Mouse (Mus musculus) G1E (cell line): ENCODE results near the gene Cir1. TPM values are rescaled to one million over a fixed set of nuclear protein-coding genes. Genes with fewer than 3 reads are reported as not detected.

Experiments used
- ATAC-seq: 2 replicates; pipeline ENCODE4 v1.8.0; 2016; ENCODE audit warnings: mild to moderate bottlenecking; ENCODE audit not compliant: insufficient number of reproducible peaks, poor library complexity, low FRiP score, severe bottlenecking; ENCODE audit errors: extremely low read depth
- DNase-seq: peaks from one replicate; pipeline ENCODE4 v3.0.0; 2012; ENCODE audit warnings: low spot score
- H3K27me3 ChIP-seq: 2 replicates; pipeline ENCODE4 v1.6.1; 2012; ENCODE audit warnings: mild to moderate bottlenecking, low read length, inconsistent platforms; ENCODE audit not compliant: insufficient read depth
- H3K36me3 ChIP-seq: replicated peaks from 2 replicates; pipeline ENCODE3; 2012; ENCODE audit warnings: mild to moderate bottlenecking, inconsistent platforms
- H3K4me1 ChIP-seq: 2 replicates; pipeline ENCODE4 v1.6.1; 2012; ENCODE audit warnings: low read depth, low read length, inconsistent platforms, mixed read lengths; ENCODE audit not compliant: insufficient read depth
- H3K4me3 ChIP-seq: 2 replicates; pipeline ENCODE4 v1.5.1; 2012; ENCODE audit warnings: low read depth, mild to moderate bottlenecking, inconsistent platforms, low read length, moderate library complexity, mixed read lengths
- H3K9me3 ChIP-seq: replicated peaks from 2 replicates; pipeline ENCODE4 v1.6.1; 2012; ENCODE audit warnings: inconsistent platforms
- CTCF ChIP-seq: IDR thresholded peaks from 2 replicates; pipeline ENCODE4 v1.5.1; 2012; ENCODE audit warnings: low read depth, low read length, inconsistent platforms, mixed read lengths
- GATA1 ChIP-seq: IDR thresholded peaks from 2 replicates; pipeline ENCODE4 v1.6.1; 2012; ENCODE audit warnings: borderline replicate concordance, low read length, inconsistent platforms, mixed read lengths
- GATA2 ChIP-seq: IDR thresholded peaks from 2 replicates; pipeline ENCODE4 v1.6.1; 2012; ENCODE audit warnings: low read depth, low read length, inconsistent platforms, borderline replicate concordance
- POLR2AphosphoS5 ChIP-seq: IDR thresholded peaks from 2 replicates; pipeline ENCODE4 v1.6.1; 2012; ENCODE audit warnings: low read depth, low read length, inconsistent platforms; ENCODE audit not compliant: insufficient replicate concordance
- TAL1 ChIP-seq: conservative IDR thresholded peaks from 2 replicates; pipeline ENCODE4 v1.6.1; 2012; ENCODE audit warnings: low read depth, low read length, inconsistent platforms, mixed read lengths
- polyA plus RNA-seq: library from polyadenylated mRNA; stranded (reverse); fragments of >175 nt; gene quantifications from 2 replicates; pipeline ENCODE4 v1.2.3, GENCODE M21; 2012
- total RNA-seq, 2 experiments: library from RNA; stranded (forward) in 1 of 2; stranded (reverse) in 1 of 2; fragments of 200-1000 nt in 1 of 2; fragments of >200 nt in 1 of 2; fragmentation: Nextera tagmentation in 1 of 2; gene quantifications; 2 replicates each; pipeline ENCODE4 v1.2.3; 2014 to 2017

The Cir1 gene
- total RNA-seq (2014; fragmentation: Nextera tagmentation), result 24.4 and 27.2 TPM in 2 replicates
- 15.7 and 21.7 TPM in 2 replicates for total RNA-seq (2017)
- 11.9 and 12.8 TPM in 2 replicates for polyA plus RNA-seq

- Histone ChIP-seq H3K27me3 (no peaks in the 10 kb centered on the region), H3K4me3 (peak within 1 kb of the TSS; percentile 94), H3K4me1 (peaks cover 27% of the 10 kb centered on the region), H3K9me3 (no peaks in the 10 kb centered on the region), H3K36me3 (peaks cover 38% of the 10 kb centered on the region)
- ATAC-seq (peak; percentile 94), DNase-seq (peak; percentile 90)
- TF ChIP-seq GATA2 (no peak), TAL1 (no peak), POLR2AphosphoS5 (no peak), GATA1 (no peak), CTCF (no peak)
These were observed at the start of gene Cir1, which contains the start of gene Scrn3 for GRCm38 (mm10) chr2:73312152-73313116. Gene Cir1, minus strand, starts transcription at chr2:73312701. Gene Scrn3, plus strand, starts transcription at chr2:73312601.

- no peak for ATAC-seq
- Histone ChIP-seq H3K4me1 (peaks cover 6% of the 10 kb centered on the region), H3K4me3 (no peak overlapping the region), H3K36me3 (peaks cover 34% of the 10 kb centered on the region), H3K27me3 (no peaks in the 10 kb centered on the region), H3K9me3 (no peaks in the 10 kb centered on the region)
- no peak for DNase-seq
- no peak for TF ChIP-seq POLR2AphosphoS5
These were observed 48.0 kb upstream of the Cir1 start for GRCm38 (mm10) chr2:73360536-73360935.

GRCm38 (mm10) chr2:73359941-73360340, 47.4 kb upstream of the Cir1 start:
- Histone ChIP-seq H3K27me3 (no peaks in the 10 kb centered on the region), H3K9me3 (no peaks in the 10 kb centered on the region), H3K4me1 (peaks cover 6% of the 10 kb centered on the region), H3K36me3 (peaks cover 34% of the 10 kb centered on the region), H3K4me3 (no peak overlapping the region)
- DNase-seq (no peak), ATAC-seq (no peak)
- TF ChIP-seq POLR2AphosphoS5, result no peak

GRCm38 (mm10) chr2:73357004-73357403, 44.5 kb upstream of the Cir1 start:
- Histone ChIP-seq H3K27me3 (no peaks in the 10 kb centered on the region), H3K4me1 (peaks cover 6% of the 10 kb centered on the region), H3K4me3 (no peak overlapping the region), H3K9me3 (no peaks in the 10 kb centered on the region), H3K36me3 (peaks cover 44% of the 10 kb centered on the region)
- TF ChIP-seq GATA2 (no peak), TAL1 (no peak), POLR2AphosphoS5 (no peak), GATA1 (no peak), CTCF (no peak)
- ATAC-seq (no peak), DNase-seq (no peak)

GRCm38 (mm10) chr2:73351927-73352374, 39.5 kb upstream of the Cir1 start:
- no peak for DNase-seq
- Histone ChIP-seq H3K36me3 (peaks cover 47% of the 10 kb centered on the region), H3K4me1 (no peaks in the 10 kb centered on the region), H3K27me3 (no peaks in the 10 kb centered on the region), H3K4me3 (no peak overlapping the region), H3K9me3 (no peaks in the 10 kb centered on the region)
- ATAC-seq, result no peak
- TF ChIP-seq GATA2 (no peak), CTCF (no peak), POLR2AphosphoS5 (no peak), GATA1 (no peak), TAL1 (no peak)

- TF ChIP-seq GATA1 (no peak), POLR2AphosphoS5 (no peak), TAL1 (no peak)
- H3K27me3 ChIP-seq, result no peaks in the 10 kb centered on the region
- DNase-seq (no peak), ATAC-seq (no peak)
- H3K4me3 ChIP-seq, result no peak overlapping the region
- H3K36me3 ChIP-seq, result peaks cover 46% of the 10 kb centered on the region
- no peaks in the 10 kb centered on the region for H3K9me3 ChIP-seq
- no peaks in the 10 kb centered on the region for H3K4me1 ChIP-seq
These were observed 39.0 kb upstream of the Cir1 start for GRCm38 (mm10) chr2:73351496-73351895.
